Mouse (Mus musculus): ENCODE results near the gene Gipc2.
A peak's percentile ranks its signal among the peaks of the same experiment; 100 is the strongest.

Gene Gipc2

GRCm38 (mm10) chr3:152113496-152113895, 52.5 kb downstream of the Gipc2 start:
- no peak for DNase-seq

DNA sequence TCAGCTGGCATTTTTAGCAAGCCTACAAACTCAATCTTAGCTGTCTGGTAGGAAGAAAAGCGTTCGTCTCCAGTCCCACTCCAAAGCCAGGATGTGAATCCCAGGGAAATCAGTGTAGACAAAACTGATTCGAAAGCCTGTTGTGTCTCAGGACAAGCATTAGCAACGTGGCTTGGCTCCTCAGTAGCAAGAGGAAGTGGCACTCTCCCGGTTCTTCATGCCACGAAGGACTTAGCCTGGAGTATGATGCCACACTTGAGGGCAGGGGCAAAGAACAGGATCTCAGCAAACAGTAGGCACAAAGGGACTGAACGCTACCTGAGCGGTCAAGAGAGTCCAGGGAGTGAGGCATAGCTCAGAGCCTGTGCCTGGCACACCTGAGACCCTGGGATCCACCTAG, 53.4 kb downstream of the Gipc2 start:
- DNase-seq, result no peak

GRCm38 (mm10) chr3:152111482-152111881, 54.5 kb downstream of the Gipc2 start:
- DNase-seq, result no peak

- peak; percentile 79 for DNase-seq
Measured at GRCm38 (mm10) chr3:152111081-152111480, 54.9 kb downstream of the Gipc2 start.

GRCm38 (mm10) chr3:152109260-152109587, 56.8 kb downstream of the Gipc2 start:
- DNase-seq, result no peak

GRCm38 (mm10) chr3:152108560-152109259, 57.3 kb downstream of the Gipc2 start:
- DNase-seq, result no peak

DNA sequence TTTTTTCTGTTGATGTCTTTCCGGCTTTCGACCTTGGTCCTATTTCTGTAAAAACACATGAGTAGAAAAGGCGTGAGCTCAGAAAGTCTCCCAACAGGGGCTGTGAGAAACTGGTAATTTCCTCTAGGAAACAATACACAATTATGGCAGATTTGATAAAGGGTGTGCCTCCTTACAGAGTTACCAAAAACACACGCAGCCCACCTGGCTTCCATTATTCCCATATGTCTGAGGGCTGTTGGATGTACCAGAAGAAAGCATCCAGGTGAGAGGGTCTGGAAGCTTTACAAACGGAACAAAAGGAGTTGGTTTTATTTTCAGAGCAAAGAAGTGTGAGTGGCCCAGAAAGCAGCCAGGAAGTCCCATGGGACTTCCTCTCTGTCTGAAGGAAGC, 58.0 kb downstream of the Gipc2 start:
- no peak for DNase-seq

DNA sequence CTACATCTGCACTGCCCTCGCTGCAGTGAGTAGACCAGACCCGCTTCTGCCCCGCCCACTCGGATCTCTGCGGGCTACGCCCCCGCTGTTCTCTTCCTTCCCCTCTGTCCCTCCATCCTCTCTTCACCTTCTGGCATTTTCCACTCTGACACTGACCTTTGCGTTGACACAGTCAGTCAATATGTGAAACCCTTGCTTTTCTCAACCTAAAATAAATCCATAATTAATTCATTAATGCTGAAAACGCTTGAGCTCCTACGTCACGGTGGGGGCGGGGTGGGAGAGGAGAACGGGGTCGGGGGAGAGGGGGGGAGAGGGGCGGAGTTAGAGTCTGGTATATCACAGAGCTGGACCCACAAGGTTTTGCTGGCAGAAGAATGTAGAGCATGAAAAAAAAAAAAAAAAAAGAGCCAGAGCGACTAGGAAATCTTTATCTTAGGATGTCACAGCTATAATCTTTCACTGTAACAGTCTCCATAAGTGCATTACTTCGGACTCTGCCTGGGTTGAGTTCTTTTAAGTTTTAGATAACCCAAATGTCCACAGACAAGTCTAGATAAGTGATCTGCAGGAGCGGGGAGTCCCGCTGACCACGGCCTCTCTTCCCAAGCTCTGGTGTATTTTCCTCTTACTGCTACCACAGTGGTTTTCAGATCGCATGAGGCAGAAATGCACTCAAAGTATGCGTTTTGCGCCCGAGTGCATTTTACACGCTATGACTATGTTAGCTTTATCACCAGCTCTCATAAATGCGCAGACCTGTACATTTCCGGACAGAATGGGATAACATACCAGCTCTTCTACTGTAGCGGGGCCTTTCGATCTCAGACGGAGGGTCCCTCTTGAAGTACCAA, 58.7 kb downstream of the Gipc2 start:
- DNase-seq, result peak; percentile 30

GRCm38 (mm10) chr3:152106225-152107148, 59.5 kb downstream of the Gipc2 start:
- peak; percentile 42 for DNase-seq

GRCm38 (mm10) chr3:152105341-152105740, 60.7 kb downstream of the Gipc2 start:
- DNase-seq, result peak; percentile 77

- DNase-seq, result no peak
Measured at GRCm38 (mm10) chr3:152103381-152103780, 62.6 kb downstream of the Gipc2 start.

GRCm38 (mm10) chr3:152101459-152101858, 64.6 kb downstream of the Gipc2 start:
- no peak for DNase-seq

- no peak for DNase-seq
Measured at GRCm38 (mm10) chr3:152100119-152100818, 65.8 kb downstream of the Gipc2 start.

DNA sequence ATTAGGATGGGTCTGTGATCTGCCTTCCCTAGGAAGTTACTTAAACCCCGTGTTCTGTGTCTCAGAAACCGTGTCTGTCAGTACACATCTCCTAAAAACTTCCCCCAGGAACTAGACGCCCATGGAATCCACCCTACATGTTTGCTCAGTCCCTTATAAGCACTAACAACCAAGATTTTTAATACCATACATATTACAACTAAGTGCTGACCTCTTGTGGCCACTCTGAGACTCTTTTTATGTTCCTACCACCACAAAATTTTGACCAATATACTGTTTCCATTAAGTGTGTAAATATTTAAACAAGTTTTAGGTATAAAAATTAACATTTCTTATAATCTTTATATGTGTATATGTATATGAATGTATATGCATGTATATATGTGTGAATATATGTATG, 71.0 kb downstream of the Gipc2 start:
- DNase-seq, result no peak

DNA sequence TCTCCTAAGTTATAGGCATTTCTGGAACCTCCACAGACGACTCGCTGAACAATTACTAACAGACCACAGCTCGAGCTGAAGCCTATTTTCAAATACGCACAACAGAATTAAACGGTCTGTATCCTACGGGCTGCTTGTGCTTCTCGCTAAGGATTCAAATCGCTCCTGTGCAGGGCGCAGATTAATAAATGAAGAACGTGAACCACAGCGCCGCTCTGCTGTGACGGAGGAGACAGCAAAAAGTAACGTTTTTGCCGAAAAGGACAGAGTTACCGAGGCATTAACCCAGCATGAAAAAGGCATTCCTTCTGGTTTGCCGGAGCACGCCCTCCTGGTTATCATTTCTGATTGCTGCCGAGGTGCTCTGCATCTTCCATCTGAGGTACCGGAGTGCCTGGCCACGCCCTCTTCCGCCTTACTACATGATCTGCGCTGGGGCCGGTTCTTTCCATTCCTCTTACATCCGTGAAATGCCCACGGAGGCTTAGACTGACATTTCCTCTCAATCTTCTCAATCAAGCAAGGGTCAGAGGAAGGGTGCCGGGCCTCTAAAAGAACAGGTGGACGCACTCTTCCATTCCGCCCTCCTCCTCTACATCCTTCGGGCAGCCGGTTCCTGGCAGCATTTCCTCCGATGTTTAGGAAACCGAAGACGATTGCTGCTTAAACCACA, 73.5 kb downstream of the Gipc2 start:
- no peak for DNase-seq

DNA sequence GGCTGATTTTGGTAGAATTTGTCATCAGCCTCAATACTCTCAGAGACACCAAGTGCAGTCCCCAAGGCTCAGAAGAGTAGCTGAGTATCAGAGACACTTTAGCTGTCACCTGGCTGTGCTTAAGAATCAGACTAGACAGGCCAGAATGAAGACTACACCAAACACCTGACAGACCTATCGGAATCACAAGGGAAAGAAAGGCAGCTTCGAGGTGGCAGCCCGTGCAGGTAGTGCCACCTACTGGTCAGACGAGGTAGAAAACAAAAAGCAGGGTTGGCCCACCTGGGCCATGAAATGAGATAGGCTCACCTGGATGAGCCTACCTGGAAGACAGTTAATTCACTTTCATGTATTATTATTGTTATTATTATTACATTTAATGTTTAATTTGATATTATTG, 76.9 kb downstream of the Gipc2 start:
- peak; percentile 52 for DNase-seq

GRCm38 (mm10) chr3:152081381-152081780, 84.6 kb downstream of the Gipc2 start:
- DNase-seq, result no peak

DNA sequence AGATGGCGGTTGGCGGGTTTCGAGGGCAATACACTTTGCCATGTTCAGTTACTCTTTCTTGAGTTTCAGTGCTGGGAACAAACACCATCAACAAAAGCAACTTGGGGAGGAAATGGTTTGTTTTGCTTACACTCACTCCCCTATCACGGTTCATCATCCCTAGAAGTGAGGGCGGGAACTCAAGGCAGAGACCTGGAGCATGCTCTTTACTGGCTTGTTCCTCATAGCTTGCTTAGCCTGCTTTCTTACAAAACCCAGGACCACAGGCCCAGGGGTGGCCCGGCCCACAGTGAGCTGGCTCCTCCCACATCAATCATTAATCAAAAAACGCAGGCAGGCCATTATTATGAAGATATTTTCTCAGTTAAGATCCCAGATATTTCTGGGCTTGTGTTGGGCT, 89.9 kb downstream of the Gipc2 start:
- DNase-seq, result no peak

GRCm38 (mm10) chr3:152069001-152069400, 97.0 kb downstream of the Gipc2 start:
- no peak for DNase-seq

DNA sequence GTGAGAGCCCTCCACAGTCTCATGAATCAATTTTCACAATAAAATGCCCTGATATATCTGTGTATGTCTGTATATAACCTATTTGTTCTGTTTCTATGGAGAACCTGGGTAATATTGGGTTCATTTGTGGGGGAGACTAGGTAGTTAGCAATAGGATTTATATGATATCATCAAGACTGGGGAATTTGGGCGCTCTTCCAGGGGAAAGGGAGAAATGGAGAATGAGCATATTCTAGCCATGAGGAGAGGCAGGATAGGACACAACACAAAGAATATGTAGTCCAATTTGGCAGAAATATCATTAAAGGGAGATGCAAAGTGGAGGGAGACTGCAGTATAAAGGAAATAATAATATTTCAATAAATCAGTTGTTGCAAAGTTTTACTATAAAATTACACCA, 97.7 kb downstream of the Gipc2 start:
- no peak for DNase-seq

GRCm38 (mm10) chr3:152066696-152067095, 99.3 kb downstream of the Gipc2 start:
- peak; percentile 9 for DNase-seq

DNA sequence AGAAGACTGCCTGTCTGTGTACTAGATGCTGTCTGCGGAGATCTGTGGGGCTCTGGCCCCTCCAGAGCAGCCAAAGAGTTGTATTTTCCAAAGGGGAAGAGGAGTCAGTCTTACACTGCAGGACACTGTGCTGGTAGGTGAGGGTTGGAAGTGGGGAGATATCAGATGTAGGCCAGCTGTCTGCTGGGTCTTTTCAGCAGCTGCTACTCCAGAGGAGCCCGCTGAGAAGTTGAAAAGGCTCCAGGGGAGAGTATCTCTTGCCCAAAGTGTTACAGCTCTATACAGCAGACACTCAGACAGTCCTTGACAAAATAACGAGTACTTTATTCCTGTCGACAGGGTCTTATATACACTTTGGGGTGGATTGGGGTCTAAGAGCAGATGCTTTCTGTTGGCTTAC, 100.2 kb downstream of the Gipc2 start:
- DNase-seq, result no peak
